Mouse (Mus musculus) monocyte, adult 5-6 weeks (primary cell): Measurements from ENCODE around the gene Setd3. TPM values are rescaled to one million over a fixed set of nuclear protein-coding genes. Genes with fewer than 3 reads are reported as not detected.

Source experiments
- ATAC-seq: fragments of 153-309, 156-312 bp; replicated peaks from 2 replicates; pipeline ENCODE4 v1.8.0; 2017; ENCODE audit warnings: mild to moderate bottlenecking; ENCODE audit not compliant: low TSS enrichment, insufficient number of reproducible peaks, severe bottlenecking, poor library complexity, low FRiP score
- total RNA-seq: library from RNA; stranded (forward); fragments of 200-1000, 200-491, 200-594 nt; gene quantifications from 3 replicates; pipeline ENCODE4 v1.2.3, GENCODE M21; 2017

The Setd3 gene
- total RNA-seq, 1 experiment from 2014 or later: 135 TPM

GRCm38 (mm10) chr12:108208216-108208615 is 29.1 kb upstream of the Setd3 start:
- no peak for ATAC-seq

- 0 out of 2 replicates have a peak, but pooled peaks have one; percentile 41 for ATAC-seq
Measured at GRCm38 (mm10) chr12:108206641-108207040, 27.5 kb upstream of the Setd3 start.

GRCm38 (mm10) chr12:108204978-108205377 is 25.9 kb upstream of the Setd3 start:
- ATAC-seq: no peak

- ATAC-seq: no peak
Measured at GRCm38 (mm10) chr12:108203895-108204294, 24.8 kb upstream of the Setd3 start.

GRCm38 (mm10) chr12:108200094-108200493 is 21.0 kb upstream of the Setd3 start:
- no peak for ATAC-seq

- ATAC-seq: no peak
Measured at GRCm38 (mm10) chr12:108198447-108198846, 19.3 kb upstream of the Setd3 start.

GRCm38 (mm10) chr12:108195761-108196160 is 16.6 kb upstream of the Setd3 start:
- no peak for ATAC-seq

- no peak for ATAC-seq
Measured at GRCm38 (mm10) chr12:108193878-108194277, 14.8 kb upstream of the Setd3 start.

- ATAC-seq: no peak
Measured at GRCm38 (mm10) chr12:108187541-108188091, 8.5 kb upstream of the Setd3 start.

GRCm38 (mm10) chr12:108181716-108182115 is 2.6 kb upstream of the Setd3 start:
- no peak for ATAC-seq

- ATAC-seq: peak; percentile 93
Measured at GRCm38 (mm10) chr12:108179321-108180266, 480 bp upstream of the Setd3 start, which contains the start of gene Ccnk. Gene Ccnk (plus strand): TSS chr12:108179579.

- ATAC-seq: no peak
Measured at GRCm38 (mm10) chr12:108178331-108179245, 526 bp downstream of the Setd3 start.

- no peak for ATAC-seq
Measured at GRCm38 (mm10) chr12:108176366-108176765, 2.7 kb downstream of the Setd3 start.

- no peak for ATAC-seq
Measured at GRCm38 (mm10) chr12:108174606-108175505, 4.3 kb downstream of the Setd3 start.

- ATAC-seq: no peak
Measured at GRCm38 (mm10) chr12:108172639-108173038, 6.5 kb downstream of the Setd3 start.

- ATAC-seq: no peak
Measured at GRCm38 (mm10) chr12:108171336-108171735, 7.8 kb downstream of the Setd3 start.

- peak; percentile 73 for ATAC-seq
Measured at GRCm38 (mm10) chr12:108170467-108170866, 8.6 kb downstream of the Setd3 start.

GRCm38 (mm10) chr12:108168909-108169308 is 10.2 kb downstream of the Setd3 start:
- no peak for ATAC-seq
